Mouse (Mus musculus): Measurements from ENCODE around the gene Fignl1.

DNA sequence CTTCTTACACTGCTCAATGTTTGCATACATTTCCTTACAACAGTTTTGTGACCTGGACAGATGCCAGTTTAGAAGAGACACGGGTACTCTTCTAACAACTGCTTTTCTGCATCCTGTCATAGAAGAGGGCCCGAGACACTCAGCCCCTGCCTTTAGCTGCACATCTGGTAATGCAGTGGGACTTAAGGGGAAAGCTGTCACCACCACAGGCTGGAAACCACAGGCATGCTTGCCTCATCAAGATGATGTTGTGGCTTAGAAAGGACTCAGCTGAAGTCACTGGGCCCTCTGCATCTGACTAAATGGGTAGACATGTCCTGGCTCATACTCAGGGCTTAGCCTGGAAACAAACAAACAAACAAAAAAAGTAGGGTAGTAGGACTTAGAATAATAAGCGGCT, 12.0 kb upstream of the Fignl1 start:
- TF ChIP-seq CTCF (IDR thresholded peaks at IDR 0.05; ENCODE audit: low read depth, low read length) = no peak
- TF ChIP-seq POLR2A (IDR thresholded peaks at IDR 0.05; ENCODE audit: insufficient read depth, low read length) = no peak
